Mouse (Mus musculus): ENCODE measurements at regions not wholly inside any gene's neighbourhood (a gene's known extent, or its start where the extent isn't known, plus 50 kb on each side); places are given as distances from the start of the nearest gene placed in this dataset.

DNA sequence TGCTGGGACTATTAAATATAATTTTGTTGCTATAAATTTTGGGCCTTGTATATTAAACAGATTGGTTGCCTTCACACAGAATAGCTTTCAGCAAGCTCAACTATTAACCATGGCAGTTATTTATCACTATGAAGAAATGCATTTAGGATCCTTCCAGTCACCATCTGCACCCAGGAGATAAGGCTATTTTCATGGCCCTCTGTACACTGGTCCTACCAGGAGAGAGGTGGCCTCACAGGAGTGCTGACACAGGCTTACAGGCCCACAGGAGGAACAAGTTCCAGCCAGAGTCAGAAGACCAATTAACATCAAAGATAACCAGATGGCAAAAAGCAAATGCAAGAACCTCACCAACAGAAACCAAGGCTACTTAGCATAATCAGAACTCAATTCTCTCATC lies 731.3 kb downstream of the Ryr2 start:
- ATAC-seq = no peak
- Histone ChIP-seq H3K4me3 (ENCODE audit: low read length) (no peak overlapping the region), H3K9me3 (ENCODE audit: control insufficient read depth, low read length) (no peaks in the 10 kb centered on the region)

GRCm38 (mm10) chr13:11369456-11369855 lies 737.3 kb downstream of the Ryr2 start:
- WGBS = 71% methylated on average over 1 of the region's 1 CpGs
- ATAC-seq = no peak

More for the DNA sequence above, 731.3 kb downstream of the Ryr2 start:
- H3K4me1 ChIP-seq (ENCODE audit: control insufficient read depth, insufficient read depth, low read depth, low read length) = no peaks in the 10 kb centered on the region
- H3K4me2 ChIP-seq (ENCODE audit: low read length) = no peak overlapping the region
- H3K9ac ChIP-seq (ENCODE audit: low read depth, low read length) = no peak overlapping the region
- no peaks in the 10 kb centered on the region for H3K27me3 ChIP-seq (replicated peaks; ENCODE audit: control insufficient read depth, insufficient read depth, low read length)
- H3K36me3 ChIP-seq (ENCODE audit: control insufficient read depth, insufficient read depth, low read length) = no peaks in the 10 kb centered on the region
- no peak overlapping the region for H3K27ac ChIP-seq (ENCODE audit: low read depth, low read length)

DNA sequence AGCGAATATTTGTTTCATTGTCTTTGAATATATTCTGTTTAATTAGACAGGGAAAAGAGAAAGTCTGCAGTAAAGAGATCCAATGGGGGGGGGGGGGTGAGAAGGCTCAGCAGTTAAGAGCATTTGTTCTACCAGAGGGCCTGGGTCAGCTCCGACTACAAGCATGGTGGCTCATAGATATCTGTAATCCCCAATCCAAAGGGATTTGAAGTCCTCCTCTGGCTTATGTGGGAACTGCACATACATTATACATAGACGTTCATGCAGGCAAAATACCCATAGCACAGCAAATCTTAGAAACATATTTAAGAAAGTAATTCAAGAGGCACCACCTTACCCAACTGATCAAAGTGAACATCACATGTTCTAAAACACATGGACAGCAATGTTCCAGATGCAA lies 743.9 kb downstream of the Ryr2 start:
- H3K9ac ChIP-seq (ENCODE audit: low read depth, low read length) = no peak overlapping the region
- 76% methylated on average over 3 of the region's 3 CpGs for WGBS
- H3K4me2 ChIP-seq (ENCODE audit: low read length) = no peak overlapping the region
- no peaks in the 10 kb centered on the region for H3K27me3 ChIP-seq (replicated peaks; ENCODE audit: control insufficient read depth, insufficient read depth, low read length)
- H3K27ac ChIP-seq (ENCODE audit: low read depth, low read length) = no peak overlapping the region
- no peaks in the 10 kb centered on the region for H3K36me3 ChIP-seq (ENCODE audit: control insufficient read depth, insufficient read depth, low read length)
- no peaks in the 10 kb centered on the region for H3K9me3 ChIP-seq (ENCODE audit: control insufficient read depth, low read length)
- ATAC-seq = no peak
- no peaks in the 10 kb centered on the region for H3K4me1 ChIP-seq (ENCODE audit: control insufficient read depth, insufficient read depth, low read depth, low read length)
- no peak overlapping the region for H3K4me3 ChIP-seq (ENCODE audit: low read length)

More at GRCm38 (mm10) chr13:11369456-11369855, 737.3 kb downstream of the Ryr2 start:
- Histone ChIP-seq H3K4me1 (ENCODE audit: control insufficient read depth, insufficient read depth, low read depth, low read length) (no peaks in the 10 kb centered on the region), H3K4me2 (ENCODE audit: low read length) (no peak overlapping the region), H3K4me3 (ENCODE audit: low read length) (no peak overlapping the region), H3K9ac (ENCODE audit: low read depth, low read length) (no peak overlapping the region), H3K36me3 (ENCODE audit: control insufficient read depth, insufficient read depth, low read length) (no peaks in the 10 kb centered on the region), H3K27ac (ENCODE audit: low read depth, low read length) (no peak overlapping the region), H3K9me3 (ENCODE audit: control insufficient read depth, low read length) (no peaks in the 10 kb centered on the region), H3K27me3 (replicated peaks; ENCODE audit: control insufficient read depth, insufficient read depth, low read length) (no peaks in the 10 kb centered on the region)

DNA sequence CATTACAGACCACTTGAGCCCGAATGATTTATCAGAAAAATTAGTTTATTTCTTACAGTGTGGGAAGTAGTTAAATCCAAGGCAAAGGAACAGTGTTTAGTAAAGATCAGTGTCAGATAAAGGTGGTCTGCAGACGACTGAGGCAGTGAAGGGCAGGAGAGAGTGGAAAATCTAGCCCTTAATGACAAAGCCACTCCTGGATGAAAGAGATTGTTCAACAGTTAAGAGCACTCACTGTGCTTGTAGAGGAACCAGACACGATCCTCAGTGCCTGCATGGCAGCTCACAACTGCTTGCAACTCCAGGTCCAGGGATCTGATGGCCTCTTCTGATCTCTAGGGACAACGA lies 758.3 kb downstream of the Ryr2 start:
- no peak overlapping the region for H3K4me3 ChIP-seq (ENCODE audit: low read length)
- no peaks in the 10 kb centered on the region for H3K27me3 ChIP-seq (replicated peaks; ENCODE audit: control insufficient read depth, insufficient read depth, low read length)
- H3K4me1 ChIP-seq (ENCODE audit: control insufficient read depth, insufficient read depth, low read depth, low read length) = no peaks in the 10 kb centered on the region
- H3K9ac ChIP-seq (ENCODE audit: low read depth, low read length) = no peak overlapping the region
- no peaks in the 10 kb centered on the region for H3K36me3 ChIP-seq (ENCODE audit: control insufficient read depth, insufficient read depth, low read length)
- no peak overlapping the region for H3K4me2 ChIP-seq (ENCODE audit: low read length)
- 31% methylated on average over 4 of the region's 4 CpGs for WGBS
- no peaks in the 10 kb centered on the region for H3K9me3 ChIP-seq (ENCODE audit: control insufficient read depth, low read length)
- no peak overlapping the region for H3K27ac ChIP-seq (ENCODE audit: low read depth, low read length)
- ATAC-seq = peak; percentile 25; the same call in 1 of the 2 replicates

GRCm38 (mm10) chr13:11347787-11348501 lies 758.8 kb downstream of the Ryr2 start:
- no peak overlapping the region for H3K27ac ChIP-seq (ENCODE audit: low read depth, low read length)
- no peaks in the 10 kb centered on the region for H3K4me1 ChIP-seq (ENCODE audit: control insufficient read depth, insufficient read depth, low read depth, low read length)
- H3K4me2 ChIP-seq (ENCODE audit: low read length) = no peak overlapping the region
- no peaks in the 10 kb centered on the region for H3K36me3 ChIP-seq (ENCODE audit: control insufficient read depth, insufficient read depth, low read length)
- 42% methylated on average over 6 of the region's 6 CpGs for WGBS
- H3K9ac ChIP-seq (ENCODE audit: low read depth, low read length) = no peak overlapping the region
- ATAC-seq = peak; percentile 67
- H3K4me3 ChIP-seq (ENCODE audit: low read length) = no peak overlapping the region
- no peaks in the 10 kb centered on the region for H3K27me3 ChIP-seq (replicated peaks; ENCODE audit: control insufficient read depth, insufficient read depth, low read length)
- no peaks in the 10 kb centered on the region for H3K9me3 ChIP-seq (ENCODE audit: control insufficient read depth, low read length)

DNA sequence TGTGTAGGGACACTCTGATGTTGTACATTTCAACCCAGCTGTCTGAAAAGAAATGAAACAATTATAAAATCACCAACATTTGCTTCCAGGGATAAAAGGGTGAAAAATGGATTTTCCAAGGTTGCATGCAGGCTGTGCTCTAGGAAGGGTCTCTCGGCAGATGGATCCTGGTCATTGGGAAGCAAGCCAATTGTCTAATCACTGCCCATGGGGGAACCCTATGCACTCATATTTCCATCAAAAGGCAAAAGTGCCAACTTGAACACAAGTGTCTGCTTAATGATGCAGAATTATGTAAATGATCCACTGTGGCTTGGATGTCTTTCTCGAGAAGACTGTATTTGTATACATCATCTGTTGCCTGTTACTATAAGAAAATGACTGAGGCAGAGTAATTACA lies 762.2 kb downstream of the Ryr2 start:
- Histone ChIP-seq H3K4me3 (ENCODE audit: low read length) (no peak overlapping the region), H3K9me3 (ENCODE audit: control insufficient read depth, low read length) (no peaks in the 10 kb centered on the region), H3K27me3 (replicated peaks; ENCODE audit: control insufficient read depth, insufficient read depth, low read length) (no peaks in the 10 kb centered on the region), H3K9ac (ENCODE audit: low read depth, low read length) (no peak overlapping the region), H3K4me1 (ENCODE audit: control insufficient read depth, insufficient read depth, low read depth, low read length) (no peaks in the 10 kb centered on the region), H3K4me2 (ENCODE audit: low read length) (no peak overlapping the region), H3K36me3 (ENCODE audit: control insufficient read depth, insufficient read depth, low read length) (no peaks in the 10 kb centered on the region), H3K27ac (ENCODE audit: low read depth, low read length) (no peak overlapping the region)
- WGBS = 39% methylated on average over 2 of the region's 2 CpGs
- peak; percentile 76 for ATAC-seq

- ATAC-seq = peak; percentile 87
- Histone ChIP-seq H3K9me3 (ENCODE audit: control insufficient read depth, low read length) (no peaks in the 10 kb centered on the region), H3K9ac (ENCODE audit: low read depth, low read length) (no peak overlapping the region), H3K27ac (ENCODE audit: low read depth, low read length) (peak overlapping the region; percentile 19; the same call in 1 of the 2 replicates), H3K4me2 (ENCODE audit: low read length) (peak overlapping the region; percentile 34), H3K4me3 (ENCODE audit: low read length) (no peak overlapping the region), H3K4me1 (ENCODE audit: control insufficient read depth, insufficient read depth, low read depth, low read length) (no peaks in the 10 kb centered on the region; the same call in 1 of the 2 replicates), H3K36me3 (ENCODE audit: control insufficient read depth, insufficient read depth, low read length) (no peaks in the 10 kb centered on the region), H3K27me3 (replicated peaks; ENCODE audit: control insufficient read depth, insufficient read depth, low read length) (no peaks in the 10 kb centered on the region)
- 51% methylated on average over 9 of the region's 9 CpGs for WGBS
Measured at GRCm38 (mm10) chr13:11338297-11338616, 768.5 kb downstream of the Ryr2 start.

DNA sequence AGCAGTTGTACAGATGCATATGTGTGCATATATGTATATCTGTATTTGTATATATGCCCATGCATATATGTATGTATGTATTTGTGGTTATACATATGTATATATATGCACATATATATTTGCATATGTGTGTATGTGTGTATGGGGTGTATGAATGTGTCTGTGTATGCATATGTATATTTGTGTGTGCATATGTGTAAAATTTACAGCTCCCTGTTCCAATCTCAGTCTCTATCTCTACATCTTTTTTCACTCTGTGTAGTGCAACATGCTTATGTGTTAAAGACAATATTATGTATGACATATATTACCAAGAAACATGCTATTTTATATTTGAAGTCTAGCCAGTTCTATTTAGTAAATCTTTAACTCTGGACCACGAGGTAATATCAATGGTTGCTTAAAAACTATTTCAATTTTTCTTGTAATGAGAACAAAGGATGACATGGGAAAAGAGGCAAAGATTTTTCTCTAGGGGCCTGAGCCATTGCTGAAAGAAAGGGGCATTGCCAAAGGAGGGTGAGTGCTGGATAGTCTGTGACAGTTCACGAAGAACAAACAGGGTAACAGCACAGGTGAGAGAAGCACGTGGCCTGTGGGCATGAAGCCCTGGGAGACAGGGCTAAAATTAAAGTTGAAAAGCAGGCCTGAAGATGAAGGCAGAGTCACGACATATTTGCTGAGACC lies 769.0 kb downstream of the Ryr2 start:
- Histone ChIP-seq H3K27ac (ENCODE audit: low read depth, low read length) (peak overlapping the region; percentile 19; the same call in 1 of the 2 replicates), H3K9ac (ENCODE audit: low read depth, low read length) (no peak overlapping the region), H3K27me3 (replicated peaks; ENCODE audit: control insufficient read depth, insufficient read depth, low read length) (no peaks in the 10 kb centered on the region), H3K4me3 (ENCODE audit: low read length) (no peak overlapping the region), H3K4me2 (ENCODE audit: low read length) (no peak overlapping the region; the same call in 1 of the 2 replicates), H3K36me3 (ENCODE audit: control insufficient read depth, insufficient read depth, low read length) (no peaks in the 10 kb centered on the region), H3K9me3 (ENCODE audit: control insufficient read depth, low read length) (no peaks in the 10 kb centered on the region), H3K4me1 (ENCODE audit: control insufficient read depth, insufficient read depth, low read depth, low read length) (no peaks in the 10 kb centered on the region; the same call in 1 of the 2 replicates)
- ATAC-seq = peak; percentile 66; the same call in 1 of the 2 replicates
- WGBS = 37% methylated on average over 4 of the region's 4 CpGs

GRCm38 (mm10) chr13:11336958-11337357 lies 769.8 kb downstream of the Ryr2 start:
- 69% methylated on average over 3 of the region's 3 CpGs for WGBS
- no peaks in the 10 kb centered on the region for H3K27me3 ChIP-seq (replicated peaks; ENCODE audit: control insufficient read depth, insufficient read depth, low read length)
- no peaks in the 10 kb centered on the region for H3K36me3 ChIP-seq (ENCODE audit: control insufficient read depth, insufficient read depth, low read length)
- H3K4me2 ChIP-seq (ENCODE audit: low read length) = no peak overlapping the region
- peak; percentile 25; the same call in 1 of the 2 replicates for ATAC-seq
- H3K4me1 ChIP-seq (ENCODE audit: control insufficient read depth, insufficient read depth, low read depth, low read length) = no peaks in the 10 kb centered on the region; the same call in 1 of the 2 replicates
- no peak overlapping the region for H3K4me3 ChIP-seq (ENCODE audit: low read length)
- no peaks in the 10 kb centered on the region for H3K9me3 ChIP-seq (ENCODE audit: control insufficient read depth, low read length)
- H3K9ac ChIP-seq (ENCODE audit: low read depth, low read length) = no peak overlapping the region
- H3K27ac ChIP-seq (ENCODE audit: low read depth, low read length) = no peak overlapping the region
